Mouse (Mus musculus): ENCODE results near the gene Frem2. TPM values are rescaled to one million over a fixed set of nuclear protein-coding genes. Genes with fewer than 3 reads are reported as not detected.

Frem2 gene
- 1 to 10 TPM; 1.5 to 2.8 TPM for total RNA-seq (2021)
- long read RNA-seq, experiment 1, partial matches to known transcripts, result 0 of 1 reads
- long read RNA-seq, experiment 1, other reads (novel, unspliced or antisense), result 1 of 1 reads
- long read RNA-seq, experiment 2, partial matches to known transcripts, result 0 of 1 reads
- long read RNA-seq, experiment 2, other reads (novel, unspliced or antisense), result 1 of 1 reads

- peak; percentile 22 to 35 for DNase-seq
- intact Hi-C loops (cut with DNase I), result loop anchor here (2.0 to 5.0 kb wide), 2 partner anchors 66 to 130 kb away; no protein-coding TSS in a partner anchor
These were observed at the start of gene Frem2 for GRCm38 (mm10) chr3:53656878-53657561. Gene Frem2, minus strand, starts transcription at chr3:53657355.

GRCm38 (mm10) chr3:53705992-53706495, 48.9 kb upstream of the Frem2 start:
- intact Hi-C loops (cut with DNase I), result no loop called here
- DNase-seq, result no peak

- intact Hi-C loops (cut with DNase I), result no loop called here
- DNase-seq, result no peak
These were observed 46.0 kb upstream of the Frem2 start for GRCm38 (mm10) chr3:53703126-53703505.

- intact Hi-C loops (cut with DNase I), result no loop called here
- no peak for DNase-seq
These were observed 45.4 kb upstream of the Frem2 start for GRCm38 (mm10) chr3:53702421-53703125.

DNA sequence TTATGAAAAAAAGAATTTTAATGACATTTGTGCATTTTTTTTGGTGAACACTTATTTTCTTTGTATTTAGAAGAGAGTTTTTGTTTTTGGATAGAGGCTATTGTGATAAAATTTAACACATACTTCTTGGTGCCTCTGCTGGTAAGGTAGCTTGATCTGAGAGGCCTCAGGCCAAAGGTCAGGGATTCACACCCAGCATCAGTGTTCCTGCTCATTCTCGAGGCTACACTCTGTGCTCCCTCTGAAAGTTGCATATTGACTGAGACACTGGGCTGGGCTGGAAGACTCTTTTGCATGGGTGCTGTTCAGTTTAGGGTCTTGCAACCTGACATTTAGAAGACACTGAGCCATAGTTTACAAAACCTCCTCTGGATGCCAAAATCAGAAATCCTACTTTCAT, 44.8 kb upstream of the Frem2 start:
- intact Hi-C loops (cut with DNase I), result no loop called here
- no peak for DNase-seq

DNA sequence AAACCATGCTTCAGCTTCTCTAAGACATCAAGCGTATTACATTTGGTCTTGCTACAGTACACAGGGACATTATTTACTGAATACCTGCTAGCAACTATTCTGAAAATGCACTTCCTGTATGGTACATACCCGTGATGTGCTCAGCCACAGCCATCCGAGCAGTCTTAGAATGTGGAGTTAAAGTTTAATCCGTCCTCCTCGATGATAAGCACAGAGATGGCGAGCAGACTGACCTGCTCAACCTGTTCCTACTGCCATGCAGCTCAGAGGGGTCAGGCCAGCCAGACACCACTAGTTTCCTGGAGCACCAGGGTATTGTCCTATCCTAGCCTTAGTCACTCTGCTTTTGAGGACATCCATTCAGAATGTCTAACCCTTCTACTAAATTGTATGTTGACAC, 30.6 kb upstream of the Frem2 start:
- intact Hi-C loops (cut with DNase I), result no loop called here
- DNase-seq, result no peak

DNA sequence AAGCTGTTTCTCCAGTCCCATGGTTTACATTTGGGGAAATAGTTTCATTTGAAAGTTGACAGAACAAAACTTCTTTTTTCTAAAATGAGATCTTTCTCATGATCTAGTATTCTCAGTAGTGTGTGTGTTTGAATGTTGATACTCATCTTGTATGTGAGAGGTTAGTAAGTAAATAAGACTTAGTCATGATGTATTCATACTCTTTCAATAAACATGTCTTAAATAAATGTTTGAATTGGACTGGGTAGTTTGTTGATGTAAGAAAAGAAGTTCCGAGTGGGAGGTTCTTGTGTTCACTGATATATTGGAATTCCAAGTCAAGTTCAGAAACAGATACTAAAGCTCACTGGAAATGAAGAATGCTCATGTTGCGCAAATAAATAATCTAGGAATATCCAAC, 25.1 kb upstream of the Frem2 start:
- intact Hi-C loops (cut with DNase I), result no loop called here
- DNase-seq, result no peak

GRCm38 (mm10) chr3:53680816-53681215, 23.7 kb upstream of the Frem2 start:
- no peak for DNase-seq
- intact Hi-C loops (cut with DNase I), result no loop called here

DNA sequence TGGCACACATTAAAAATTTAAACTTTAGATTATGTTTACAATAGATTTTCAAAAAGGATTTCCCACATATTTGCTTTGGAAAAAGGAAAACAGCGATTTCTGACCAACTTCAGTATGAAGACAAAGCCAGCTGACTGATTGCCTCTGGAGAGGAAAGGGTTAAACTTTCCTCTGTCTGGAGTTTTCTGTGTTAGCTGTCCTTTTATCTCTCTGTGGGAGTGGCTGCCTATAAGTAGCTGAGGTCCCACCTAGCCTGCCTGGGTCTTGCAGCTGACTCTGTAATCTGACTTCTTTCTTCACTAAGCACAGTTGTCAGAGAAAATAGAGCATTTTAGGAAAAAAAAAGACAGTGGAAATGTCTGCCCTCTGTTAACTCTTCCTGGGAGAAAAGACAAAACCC, 17.1 kb upstream of the Frem2 start:
- DNase-seq, result no peak
- intact Hi-C loops (cut with DNase I), result no loop called here

- intact Hi-C loops (cut with DNase I), result no loop called here
- DNase-seq, result no peak
These were observed 12.6 kb upstream of the Frem2 start for GRCm38 (mm10) chr3:53669736-53670135.

GRCm38 (mm10) chr3:53657744-53658534, 784 bp upstream of the Frem2 start:
- no peak for DNase-seq
- intact Hi-C loops (cut with DNase I), result loop anchor here (2.0 to 5.0 kb wide), 2 partner anchors 67 to 131 kb away; no protein-coding TSS in a partner anchor

DNA sequence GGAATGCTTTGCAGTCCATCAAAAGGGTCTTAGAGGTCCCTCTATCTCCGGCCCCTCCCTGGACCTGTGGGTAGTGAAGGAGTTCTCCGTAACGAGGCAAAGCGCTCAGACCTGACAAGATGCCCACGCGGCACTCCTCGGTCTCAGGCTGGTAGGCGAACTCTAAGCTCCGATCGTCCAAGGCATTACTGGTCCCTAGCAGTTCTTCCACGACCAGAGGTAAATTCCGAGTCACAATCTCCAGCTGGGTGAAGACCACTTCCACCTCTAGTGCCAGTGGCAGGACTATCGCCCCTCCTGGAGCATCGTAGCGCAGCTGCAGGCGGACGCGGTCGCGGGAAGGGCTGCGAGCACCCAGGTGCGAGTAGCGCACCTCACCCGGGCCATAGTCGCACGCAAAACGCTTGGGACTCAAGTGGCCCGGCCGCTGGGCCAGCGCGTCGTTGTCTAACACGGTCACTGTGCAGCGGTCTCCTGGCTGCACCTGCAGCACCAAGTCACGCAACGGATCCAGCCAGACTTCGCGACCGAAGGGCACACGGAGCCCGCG, 752 bp downstream of the Frem2 start:
- intact Hi-C loops (cut with DNase I), result loop anchor here (2.0 to 5.0 kb wide), 2 partner anchors 66 to 129 kb away; no protein-coding TSS in a partner anchor
- no peak for DNase-seq

GRCm38 (mm10) chr3:53655343-53655742, 1.8 kb downstream of the Frem2 start:
- intact Hi-C loops (cut with DNase I), result loop anchor here (5.0 kb wide), 1 partner anchor 128 kb away; no protein-coding TSS in a partner anchor
- DNase-seq, result no peak

DNA sequence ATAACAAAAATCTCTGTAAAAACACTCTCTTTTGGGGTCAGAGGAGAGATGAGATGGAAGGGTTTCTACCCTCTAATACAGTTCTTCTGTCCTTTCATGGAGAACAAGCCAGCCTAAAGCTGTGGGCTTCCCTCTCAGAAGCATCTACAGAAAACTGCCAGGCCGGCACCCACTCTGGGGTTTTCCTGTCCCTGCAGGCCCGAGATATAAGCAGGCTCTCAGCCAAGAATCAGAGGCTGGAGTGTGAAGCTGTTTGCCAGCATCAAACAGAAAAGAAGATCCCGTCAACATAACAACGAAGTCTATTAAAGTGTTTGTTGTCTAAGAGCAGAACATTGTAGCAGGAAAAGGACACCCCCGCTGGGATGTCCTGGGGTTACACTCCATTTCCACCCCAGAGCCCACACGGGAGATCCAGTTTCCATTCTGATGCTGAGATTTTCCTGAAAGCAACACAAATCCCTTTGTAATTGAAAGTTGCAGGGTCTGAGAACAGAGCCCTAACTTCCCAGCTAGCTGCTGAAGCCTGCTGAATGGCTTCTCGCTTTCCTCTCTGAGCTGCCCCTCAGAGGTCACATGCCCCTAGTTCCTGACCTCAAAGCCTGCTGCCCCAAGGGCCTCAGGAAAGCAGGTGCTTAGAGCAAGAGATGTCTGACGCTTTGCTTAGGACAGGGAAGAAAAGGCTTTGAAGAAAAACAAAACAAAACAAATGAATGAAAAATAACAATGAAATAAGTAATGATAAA, 7.0 kb downstream of the Frem2 start:
- DNase-seq, result no peak
- intact Hi-C loops (cut with DNase I), result no loop called here

GRCm38 (mm10) chr3:53649425-53649824, 7.7 kb downstream of the Frem2 start:
- intact Hi-C loops (cut with DNase I), result no loop called here
- no peak for DNase-seq

- no peak for DNase-seq
- intact Hi-C loops (cut with DNase I), result no loop called here
These were observed 8.3 kb downstream of the Frem2 start for GRCm38 (mm10) chr3:53648902-53649301.

- DNase-seq, result no peak
- intact Hi-C loops (cut with DNase I), result no loop called here
These were observed 21.2 kb downstream of the Frem2 start for GRCm38 (mm10) chr3:53635948-53636347.

DNA sequence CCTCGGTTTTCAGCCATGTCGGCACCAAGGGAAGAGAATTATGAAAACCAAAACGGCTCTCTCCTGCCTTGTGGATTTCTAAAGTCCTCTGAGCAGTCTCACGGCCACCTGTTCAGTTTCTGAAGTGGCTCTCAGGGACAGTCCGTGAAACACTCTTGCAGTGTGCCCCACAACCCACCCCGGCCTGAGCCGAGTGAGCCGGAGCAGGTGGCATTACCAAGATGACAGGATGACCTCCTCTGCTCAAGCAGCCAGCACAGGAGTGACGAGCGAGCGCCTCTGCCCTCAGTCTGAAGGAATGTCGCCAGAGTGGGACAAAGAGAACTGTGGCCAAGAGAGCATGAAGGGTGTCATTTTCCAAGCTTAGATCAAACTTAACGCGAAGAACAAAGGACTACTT, 26.0 kb downstream of the Frem2 start:
- intact Hi-C loops (cut with DNase I), result no loop called here
- DNase-seq, result no peak

- intact Hi-C loops (cut with DNase I), result no loop called here
- no peak for DNase-seq
These were observed 26.5 kb downstream of the Frem2 start for GRCm38 (mm10) chr3:53630630-53631029.

DNA sequence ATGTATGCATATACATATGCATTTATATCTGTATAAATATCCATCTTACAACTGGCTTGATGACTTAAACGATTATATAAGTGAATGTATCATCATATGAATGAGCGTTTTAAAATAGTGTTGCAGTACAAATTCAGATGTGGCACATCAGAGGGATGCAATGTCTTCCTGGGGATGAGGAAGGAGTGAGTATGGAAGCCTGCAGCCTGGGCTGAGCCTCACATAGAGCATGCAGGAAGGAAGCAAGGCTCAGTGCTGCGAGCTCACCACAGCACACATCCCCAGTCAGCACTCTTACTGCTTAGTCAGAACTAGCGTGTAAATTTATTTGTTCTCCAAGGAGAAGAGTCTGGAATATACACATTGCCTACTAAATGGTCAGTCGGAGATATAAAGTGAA, 27.2 kb downstream of the Frem2 start:
- no peak for DNase-seq
- intact Hi-C loops (cut with DNase I), result no loop called here

Measured in gastrocnemius, postnatal 36 days (tissue).